Mouse (Mus musculus) G1E (cell line): ENCODE results near the gene Enho.

Source experiments
- CTCF ChIP-seq: IDR thresholded peaks from 2 replicates; pipeline ENCODE4 v1.5.1; 2012; ENCODE audit warnings: low read depth, low read length, inconsistent platforms, mixed read lengths
- GATA1 ChIP-seq: IDR thresholded peaks from 2 replicates; pipeline ENCODE4 v1.6.1; 2012; ENCODE audit warnings: borderline replicate concordance, low read length, inconsistent platforms, mixed read lengths
- GATA2 ChIP-seq: IDR thresholded peaks from 2 replicates; pipeline ENCODE4 v1.6.1; 2012; ENCODE audit warnings: low read depth, low read length, inconsistent platforms, borderline replicate concordance
- POLR2AphosphoS5 ChIP-seq: IDR thresholded peaks from 2 replicates; pipeline ENCODE4 v1.6.1; 2012; ENCODE audit warnings: low read depth, low read length, inconsistent platforms; ENCODE audit not compliant: insufficient replicate concordance
- TAL1 ChIP-seq: conservative IDR thresholded peaks from 2 replicates; pipeline ENCODE4 v1.6.1; 2012; ENCODE audit warnings: low read depth, low read length, inconsistent platforms, mixed read lengths

DNA sequence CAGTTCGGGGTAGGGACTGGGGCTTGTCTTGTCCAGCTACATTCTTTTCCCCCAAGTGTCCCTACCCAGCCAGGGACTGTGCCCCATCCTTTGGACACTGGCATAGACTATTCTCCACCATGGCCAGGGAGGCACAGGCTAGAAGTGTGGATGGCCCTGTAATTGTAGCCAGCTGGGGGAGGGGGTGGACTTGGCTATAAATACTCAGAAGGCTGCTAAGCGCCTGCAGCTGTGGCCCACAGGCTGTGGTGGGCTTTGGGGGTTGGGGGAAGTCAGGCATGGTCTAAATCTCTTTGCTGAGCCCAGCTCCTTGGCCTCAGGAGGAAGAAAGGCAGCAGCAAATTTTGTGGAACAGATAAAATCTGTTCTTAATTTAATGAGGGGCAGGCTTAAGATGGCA lies 4.2 kb downstream of the Enho start:
- TF ChIP-seq CTCF (no peak), TAL1 (no peak), GATA1 (no peak), POLR2AphosphoS5 (no peak), GATA2 (no peak)
